Mouse (Mus musculus): ENCODE measurements around the gene Rnf103. TPM values are rescaled to one million over a fixed set of nuclear protein-coding genes. Genes with fewer than 3 reads are reported as not detected.

Rnf103 gene
- total and polyA plus RNA-seq, 2 experiments from 2014 or later: 21.3 to 41.0 TPM

DNA sequence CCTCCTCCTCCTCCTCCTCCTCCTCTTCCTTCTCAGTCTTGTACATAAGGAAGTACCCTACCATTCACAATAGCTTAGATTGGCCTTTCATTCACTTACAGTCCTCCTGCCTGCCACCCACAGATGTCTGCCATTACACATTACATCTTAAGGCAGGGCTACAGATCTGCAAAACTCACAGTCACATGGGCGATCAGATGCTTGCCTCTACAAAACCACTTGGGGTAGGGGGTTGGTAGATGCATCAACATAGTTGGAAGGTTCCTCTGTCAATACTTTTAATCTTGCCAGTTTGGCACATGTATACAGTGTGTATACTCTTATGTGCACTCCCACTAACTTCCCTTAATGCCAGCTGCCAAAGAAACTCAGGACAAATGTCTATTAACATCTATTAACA is 13.6 kb upstream of the Rnf103 start:
- Histone ChIP-seq H3K4me3 (ENCODE audit: low read depth, low read length) (no peak overlapping the region), H3K4me1 (ENCODE audit: insufficient read depth) (no peaks in the 10 kb centered on the region), H3K4me2 (ENCODE audit: low read depth) (no peak overlapping the region), H3K9ac (no peak overlapping the region), H3K27ac (ENCODE audit: low read depth, low read length) (no peak overlapping the region), H3K27me3 (ENCODE audit: insufficient read depth, low read length) (no peaks in the 10 kb centered on the region), H3K36me3 (ENCODE audit: insufficient read depth) (no peaks in the 10 kb centered on the region), H3K9me3 (ENCODE audit: low read length) (no peaks in the 10 kb centered on the region)
- TF ChIP-seq CTCF (IDR thresholded peaks at IDR 0.05; ENCODE audit: low read depth): no peak
- DNase-seq (no peak), ATAC-seq (no peak)
- WGBS: 72% methylated on average over 1 of the region's 1 CpGs

DNA sequence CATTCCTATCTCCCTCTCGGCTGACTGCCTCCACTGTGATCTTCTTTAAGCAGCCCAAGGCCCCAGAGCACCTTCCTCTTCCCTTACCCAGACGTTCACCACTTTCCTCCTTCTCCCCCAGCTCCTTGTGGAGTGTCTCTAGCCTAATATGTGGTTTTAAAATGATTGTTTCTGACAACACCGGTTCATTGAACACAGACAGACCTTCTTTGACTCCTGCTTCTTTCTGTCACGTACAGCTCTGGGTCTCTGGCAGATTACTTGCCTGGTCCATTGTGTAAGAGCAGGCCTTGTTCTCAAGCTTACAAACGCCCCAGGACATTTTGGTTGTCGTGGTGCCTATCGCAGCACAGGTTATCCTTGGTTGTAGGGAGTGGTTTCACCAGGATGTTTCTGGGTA is 12.6 kb upstream of the Rnf103 start:
- 36% methylated on average over 7 of the region's 7 CpGs for WGBS
- no peak overlapping the region for H3K4me2 ChIP-seq (ENCODE audit: low read depth)
- no peak for DNase-seq
- H3K9me3 ChIP-seq (ENCODE audit: low read length): no peaks in the 10 kb centered on the region
- H3K9ac ChIP-seq: no peak overlapping the region
- H3K4me1 ChIP-seq (ENCODE audit: insufficient read depth): no peaks in the 10 kb centered on the region
- TF ChIP-seq CTCF (IDR thresholded peaks at IDR 0.05; ENCODE audit: low read depth): no peak
- H3K4me3 ChIP-seq (ENCODE audit: low read depth, low read length): no peak overlapping the region
- no peak overlapping the region for H3K27ac ChIP-seq (ENCODE audit: low read depth, low read length)
- H3K27me3 ChIP-seq (ENCODE audit: insufficient read depth, low read length): no peaks in the 10 kb centered on the region
- H3K36me3 ChIP-seq (ENCODE audit: insufficient read depth): no peaks in the 10 kb centered on the region
- ATAC-seq: no peak

DNA sequence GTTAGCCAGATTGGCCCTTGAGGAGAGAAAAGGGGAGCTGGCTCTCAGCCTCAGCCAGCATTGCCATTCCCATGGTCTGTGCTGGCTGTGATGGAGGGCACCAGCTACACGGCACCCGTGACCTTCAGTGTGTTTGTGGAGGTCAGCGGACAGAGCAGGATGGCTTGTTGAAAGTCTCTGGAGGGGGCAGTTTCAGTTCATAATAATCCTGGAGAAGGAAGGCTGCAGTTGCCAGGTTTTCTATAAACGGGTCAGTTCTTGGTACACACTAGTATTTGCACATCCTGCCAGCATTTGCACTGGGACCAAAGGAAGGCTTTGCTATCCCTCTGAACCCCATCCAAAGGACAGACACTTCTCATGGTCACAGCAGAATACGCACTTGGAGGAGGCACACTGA is 8.4 kb upstream of the Rnf103 start:
- Histone ChIP-seq H3K9me3 (ENCODE audit: low read length) (no peaks in the 10 kb centered on the region), H3K27ac (ENCODE audit: low read depth, low read length) (no peak overlapping the region), H3K9ac (no peak overlapping the region), H3K4me1 (ENCODE audit: insufficient read depth) (no peaks in the 10 kb centered on the region), H3K27me3 (ENCODE audit: insufficient read depth, low read length) (no peaks in the 10 kb centered on the region), H3K4me2 (ENCODE audit: low read depth) (no peak overlapping the region), H3K36me3 (ENCODE audit: insufficient read depth) (no peaks in the 10 kb centered on the region), H3K4me3 (ENCODE audit: low read depth, low read length) (no peak overlapping the region)
- no peak for DNase-seq
- 80% methylated on average over 5 of the region's 5 CpGs for WGBS
- ATAC-seq: no peak
- TF ChIP-seq CTCF (IDR thresholded peaks at IDR 0.05; ENCODE audit: low read depth): no peak

DNA sequence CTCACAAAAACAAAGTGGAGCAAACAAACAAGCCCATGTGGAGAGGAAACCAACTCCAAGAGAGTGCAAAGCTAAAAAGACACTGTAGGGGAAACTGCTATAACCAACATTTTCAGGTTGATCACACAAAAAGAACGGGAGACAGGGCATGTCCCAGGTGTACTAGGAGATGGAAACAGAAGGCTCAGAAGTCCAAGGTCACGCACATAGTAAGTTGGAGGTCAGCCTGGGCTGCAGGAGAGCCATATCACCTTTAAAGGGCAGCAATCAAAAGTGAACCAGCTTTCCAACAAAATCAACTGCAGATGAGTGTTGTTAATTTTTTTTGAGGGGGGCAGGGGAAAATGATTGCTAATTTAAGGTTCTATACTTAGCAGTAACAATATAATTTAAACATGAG is 7.5 kb upstream of the Rnf103 start:
- TF ChIP-seq CTCF (IDR thresholded peaks at IDR 0.05; ENCODE audit: low read depth): no peak

DNA sequence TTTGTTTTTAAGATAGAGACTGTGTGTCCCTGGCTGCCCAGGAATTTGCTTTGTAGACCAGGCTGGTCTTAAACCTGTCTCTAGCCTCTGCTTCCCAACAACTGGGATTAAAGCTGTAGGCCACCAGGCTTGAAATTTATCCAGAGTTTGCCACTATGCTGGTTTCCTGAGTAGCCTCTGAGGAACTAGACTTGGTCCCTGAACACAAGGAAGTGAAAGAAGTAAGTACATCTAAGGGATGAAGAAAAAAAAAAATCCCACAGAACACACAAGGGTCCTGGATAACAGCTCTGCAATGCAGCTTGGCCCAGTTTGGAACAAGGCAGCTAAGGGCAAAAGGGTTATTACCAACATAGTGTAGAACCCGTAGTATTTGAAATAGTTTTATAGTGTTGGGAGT is 6.8 kb upstream of the Rnf103 start:
- Histone ChIP-seq H3K27ac (ENCODE audit: low read depth, low read length) (no peak overlapping the region), H3K4me1 (ENCODE audit: insufficient read depth) (no peaks in the 10 kb centered on the region), H3K4me2 (ENCODE audit: low read depth) (no peak overlapping the region), H3K27me3 (ENCODE audit: insufficient read depth, low read length) (no peaks in the 10 kb centered on the region), H3K9ac (no peak overlapping the region), H3K36me3 (ENCODE audit: insufficient read depth) (no peaks in the 10 kb centered on the region), H3K9me3 (ENCODE audit: low read length) (no peaks in the 10 kb centered on the region), H3K4me3 (ENCODE audit: low read depth, low read length) (no peak overlapping the region)
- no peak for DNase-seq
- no peak for ATAC-seq
- no peak for TF ChIP-seq CTCF (IDR thresholded peaks at IDR 0.05; ENCODE audit: low read depth)
- 82% methylated on average over 1 of the region's 1 CpGs for WGBS

More for the DNA sequence above, 7.5 kb upstream of the Rnf103 start:
- no peak for ATAC-seq
- H3K4me2 ChIP-seq (ENCODE audit: low read depth): no peak overlapping the region
- WGBS: 82% methylated on average over 2 of the region's 2 CpGs
- no peaks in the 10 kb centered on the region for H3K4me1 ChIP-seq (ENCODE audit: insufficient read depth)
- H3K27ac ChIP-seq (ENCODE audit: low read depth, low read length): no peak overlapping the region
- no peak overlapping the region for H3K4me3 ChIP-seq (ENCODE audit: low read depth, low read length)
- no peaks in the 10 kb centered on the region for H3K36me3 ChIP-seq (ENCODE audit: insufficient read depth)
- H3K9me3 ChIP-seq (ENCODE audit: low read length): no peaks in the 10 kb centered on the region
- no peak overlapping the region for H3K9ac ChIP-seq
- DNase-seq: no peak
- H3K27me3 ChIP-seq (ENCODE audit: insufficient read depth, low read length): no peaks in the 10 kb centered on the region

DNA sequence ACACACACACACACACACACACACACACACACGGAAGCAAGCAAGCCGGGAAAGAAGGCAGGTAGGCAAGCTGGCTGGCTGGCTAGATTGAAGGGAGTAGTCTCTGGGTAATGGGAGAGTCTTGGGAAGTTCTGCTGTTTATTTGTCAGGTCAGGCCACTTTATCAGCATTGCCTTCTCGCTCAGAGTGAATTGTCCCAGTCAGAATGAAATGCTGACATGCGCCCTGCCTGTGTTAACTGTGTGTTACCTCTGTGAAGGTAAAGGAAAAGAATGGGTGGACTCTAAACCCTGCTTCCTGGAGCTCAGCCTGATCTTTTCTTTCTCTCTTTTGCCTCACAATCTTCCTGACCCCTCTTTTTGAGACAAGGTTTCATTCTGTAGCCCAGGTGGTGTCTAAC is 5.7 kb upstream of the Rnf103 start:
- TF ChIP-seq CTCF (IDR thresholded peaks at IDR 0.05; ENCODE audit: low read depth): no peak
- Histone ChIP-seq H3K9me3 (ENCODE audit: low read length) (no peaks in the 10 kb centered on the region), H3K4me2 (ENCODE audit: low read depth) (no peak overlapping the region), H3K4me1 (ENCODE audit: insufficient read depth) (no peaks in the 10 kb centered on the region), H3K9ac (no peak overlapping the region), H3K27ac (ENCODE audit: low read depth, low read length) (no peak overlapping the region), H3K27me3 (ENCODE audit: insufficient read depth, low read length) (no peaks in the 10 kb centered on the region), H3K36me3 (ENCODE audit: insufficient read depth) (no peaks in the 10 kb centered on the region), H3K4me3 (ENCODE audit: low read depth, low read length) (no peak overlapping the region)
- WGBS: 48% methylated on average over 4 of the region's 4 CpGs
- no peak for DNase-seq
- ATAC-seq: no peak

DNA sequence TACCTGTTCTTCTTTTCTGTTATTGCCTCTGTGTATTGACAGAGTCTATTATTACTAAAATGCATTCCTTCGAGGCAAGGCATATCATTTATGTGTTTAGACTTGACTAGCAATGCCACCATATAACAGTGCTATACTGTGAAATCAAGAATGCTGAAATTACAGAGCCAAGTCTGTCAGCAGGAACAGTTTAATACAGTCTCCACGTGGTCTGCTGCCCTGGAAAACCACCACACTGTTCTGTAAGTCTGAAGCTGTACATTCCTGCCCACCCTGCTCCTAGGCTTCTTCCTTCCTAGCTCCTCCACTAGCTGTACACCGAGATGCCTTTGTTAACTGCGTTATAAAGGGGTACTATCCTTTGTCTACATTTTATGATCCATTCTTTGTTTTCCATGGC is 1.6 kb upstream of the Rnf103 start:
- WGBS: 52% methylated on average over 4 of the region's 4 CpGs
- TF ChIP-seq CTCF (IDR thresholded peaks at IDR 0.05; ENCODE audit: low read depth): no peak
- no peak overlapping the region for H3K27ac ChIP-seq (ENCODE audit: low read depth, low read length)
- H3K4me2 ChIP-seq (ENCODE audit: low read depth): no peak overlapping the region
- H3K4me3 ChIP-seq (ENCODE audit: low read depth, low read length): no peak overlapping the region
- no peaks in the 10 kb centered on the region for H3K36me3 ChIP-seq (ENCODE audit: insufficient read depth)
- peaks cover 6% of the 10 kb centered on the region; the same call in 1 of the 2 replicates for H3K4me1 ChIP-seq (ENCODE audit: insufficient read depth)
- H3K27me3 ChIP-seq (ENCODE audit: insufficient read depth, low read length): no peaks in the 10 kb centered on the region
- ATAC-seq: no peak
- H3K9ac ChIP-seq: no peak overlapping the region
- H3K9me3 ChIP-seq (ENCODE audit: low read length): no peaks in the 10 kb centered on the region
- no peak for DNase-seq
